Mouse (Mus musculus) heart, embryonic 14.5 days (tissue): Measurements from ENCODE around the gene Ccdc117. TPM values are rescaled to one million over a fixed set of nuclear protein-coding genes. Genes with fewer than 3 reads are reported as not detected.

Experiments
- ATAC-seq: fragments of 200-750 bp; cut with Nextera tagmentation; 2 replicates; pipeline ENCODE4 v1.8.0; 2017; ENCODE audit warnings: low read depth, moderate TSS enrichment; ENCODE audit not compliant: insufficient number of reproducible peaks, insufficient read depth, low FRiP score
- H3K27ac ChIP-seq, 2 experiments: fragments of 200-500 bp in 1 of 2; fragments of 300-500 bp in 1 of 2; sonication (generic) in 1 of 2; replicated peaks in 1 of 2; 2 replicates each; pipeline ENCODE4 v1.5.1; 2012 to 2014; ENCODE audit warnings: low read depth in 2 of 2, low read length in 2 of 2, control low read depth in 1 of 2, mild to moderate bottlenecking in 1 of 2, mixed read lengths in 1 of 2; ENCODE audit not compliant: control insufficient read depth in 1 of 2, insufficient read depth in 1 of 2
- H3K27me3 ChIP-seq: fragments of 300-500 bp; sonication (generic); 2 replicates; pipeline ENCODE4 v1.6.1; 2014; ENCODE audit warnings: mild to moderate bottlenecking, low read length, control low read depth; ENCODE audit not compliant: control insufficient read depth, insufficient read depth
- H3K36me3 ChIP-seq: fragments of 300-500 bp; sonication (generic); 2 replicates; pipeline ENCODE4 v1.6.1; 2014; ENCODE audit warnings: mild to moderate bottlenecking, control low read depth, low read length, mixed read lengths; ENCODE audit not compliant: control insufficient read depth, insufficient read depth
- H3K4me1 ChIP-seq, 2 experiments: fragments of 200-500 bp in 1 of 2; fragments of 300-500 bp in 1 of 2; sonication (generic) in 1 of 2; 2 replicates each; pipeline ENCODE4 v1.6.1; 2012 to 2014; ENCODE audit warnings: low read length in 2 of 2, control low read depth in 1 of 2, mixed read lengths in 1 of 2; ENCODE audit not compliant: control insufficient read depth in 2 of 2, insufficient read depth in 2 of 2
- H3K4me2 ChIP-seq: fragments of 300-500 bp; sonication (generic); 2 replicates; pipeline ENCODE4 v1.6.1; 2014; ENCODE audit warnings: mild to moderate bottlenecking, low read length
- H3K4me3 ChIP-seq, 2 experiments: fragments of 200-500 bp in 1 of 2; fragments of 300-500 bp in 1 of 2; sonication (generic) in 1 of 2; 2 replicates each; pipeline ENCODE4 v1.5.1; 2012 to 2014; ENCODE audit warnings: low read length in 2 of 2, mild to moderate bottlenecking in 2 of 2, control low read depth in 1 of 2, low read depth in 1 of 2, moderate library complexity in 1 of 2; ENCODE audit not compliant: control insufficient read depth in 1 of 2, insufficient read depth in 1 of 2
- H3K9ac ChIP-seq: fragments of 300-500 bp; sonication (generic); 2 replicates; pipeline ENCODE4 v1.6.1; 2014; ENCODE audit warnings: mild to moderate bottlenecking, low read length
- H3K9me3 ChIP-seq: fragments of 300-500 bp; sonication (generic); 2 replicates; pipeline ENCODE4 v1.6.1; 2016; ENCODE audit warnings: low read length, control low read depth; ENCODE audit not compliant: control insufficient read depth
- WGBS: fragments of 180-500 bp; shearing (Covaris S2); extraction: QIAGEN DNeasy Blood & Tissue Kit; methylation state at CpG from one replicate; pipeline ENCODE4 v1.1.7; 2014; 5-methylcytosine and 5-hydroxymethylcytosine counted together
- polyA plus RNA-seq: library from polyadenylated mRNA; unstranded; fragments of >200 nt; fragmentation: Nextera tagmentation; extraction: Ambion mirVana; gene quantifications from 2 replicates; pipeline ENCODE4 v1.2.1, GENCODE M21; 2014

Gene Ccdc117
- polyA plus RNA-seq, 1 experiment from 2014 or later: 12.5 TPM

DNA sequence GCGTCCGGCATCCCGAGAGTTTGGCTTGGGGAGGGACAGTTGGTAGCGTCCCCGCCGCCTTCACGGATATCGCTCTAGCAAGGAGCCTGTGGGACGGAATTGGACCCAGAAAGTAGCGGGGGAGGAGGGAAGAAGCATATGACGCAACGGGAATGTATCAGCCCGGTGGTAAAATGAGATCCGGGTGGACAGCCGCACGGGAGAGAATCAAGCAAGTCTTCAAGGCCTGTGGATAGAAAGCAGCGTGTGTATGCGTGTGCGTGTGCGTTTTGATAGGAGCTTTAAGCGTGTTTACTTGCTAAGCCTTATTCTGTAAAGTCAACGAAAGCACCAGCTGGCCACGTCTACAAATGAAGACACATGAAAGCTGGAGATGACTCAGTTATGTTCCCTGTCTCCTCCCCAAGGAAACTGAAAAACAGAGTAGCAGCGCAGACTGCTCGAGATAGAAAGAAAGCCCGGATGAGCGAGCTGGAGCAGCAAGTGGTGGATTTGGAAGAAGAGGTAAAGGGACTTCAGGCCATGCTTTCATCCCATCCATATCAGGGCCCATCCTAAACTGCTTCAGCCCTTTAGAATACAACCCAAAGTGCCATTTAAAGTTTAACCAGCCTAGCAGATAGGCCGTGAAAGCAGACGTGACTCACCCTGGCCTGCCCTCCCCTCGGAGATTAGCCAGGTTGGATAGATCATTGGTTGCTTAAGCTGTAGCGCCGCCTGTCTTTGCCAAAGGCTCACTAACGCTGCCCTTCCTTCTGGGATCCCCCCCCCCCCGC lies 20.3 kb downstream of the Ccdc117 start:
- no peaks in the 10 kb centered on the region for H3K27me3 ChIP-seq
- no peak for ATAC-seq
- peak overlapping the region; percentile 88 to 94 for H3K27ac ChIP-seq
- H3K4me1 ChIP-seq: peaks cover 3 to 24% of the 10 kb centered on the region in 2 experiments; a peak in 3 of 4 replicates
- peak overlapping the region; percentile 70 to 98 for H3K4me3 ChIP-seq
- H3K9ac ChIP-seq: peak overlapping the region; percentile 99
- under 1% methylated on average over 34 of the region's 34 CpGs for WGBS
- H3K4me2 ChIP-seq: peak overlapping the region; percentile 87
- H3K36me3 ChIP-seq: peaks cover 47% of the 10 kb centered on the region
- H3K9me3 ChIP-seq: no peaks in the 10 kb centered on the region

DNA sequence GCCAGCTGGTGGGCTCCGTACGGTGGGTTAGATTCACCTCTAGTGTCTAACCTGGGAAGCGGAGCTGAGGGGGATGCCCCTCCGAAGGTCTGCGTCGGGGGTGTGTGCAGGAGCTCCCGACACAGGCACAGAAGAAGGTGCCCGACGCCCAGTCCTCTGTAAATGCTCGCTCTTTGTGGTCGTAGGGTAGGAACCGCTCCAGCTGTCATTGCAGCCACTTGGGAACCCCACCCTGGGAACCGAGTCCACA lies 20.8 kb downstream of the Ccdc117 start:
- Histone ChIP-seq H3K27ac (peak overlapping the region; percentile 88 to 94), H3K36me3 (peaks cover 42% of the 10 kb centered on the region), H3K4me2 (peak overlapping the region; percentile 87), H3K9me3 (no peaks in the 10 kb centered on the region), H3K27me3 (no peaks in the 10 kb centered on the region), H3K9ac (peak overlapping the region; percentile 99), H3K4me1 (peaks cover 3 to 24% of the 10 kb centered on the region in 2 experiments; a peak in 3 of 4 replicates), H3K4me3 (peak overlapping the region; percentile 70 to 98)
- peak; percentile 22; the same call in 1 of the 2 replicates for ATAC-seq
- 0% methylated on average over 13 of the region's 13 CpGs for WGBS

DNA sequence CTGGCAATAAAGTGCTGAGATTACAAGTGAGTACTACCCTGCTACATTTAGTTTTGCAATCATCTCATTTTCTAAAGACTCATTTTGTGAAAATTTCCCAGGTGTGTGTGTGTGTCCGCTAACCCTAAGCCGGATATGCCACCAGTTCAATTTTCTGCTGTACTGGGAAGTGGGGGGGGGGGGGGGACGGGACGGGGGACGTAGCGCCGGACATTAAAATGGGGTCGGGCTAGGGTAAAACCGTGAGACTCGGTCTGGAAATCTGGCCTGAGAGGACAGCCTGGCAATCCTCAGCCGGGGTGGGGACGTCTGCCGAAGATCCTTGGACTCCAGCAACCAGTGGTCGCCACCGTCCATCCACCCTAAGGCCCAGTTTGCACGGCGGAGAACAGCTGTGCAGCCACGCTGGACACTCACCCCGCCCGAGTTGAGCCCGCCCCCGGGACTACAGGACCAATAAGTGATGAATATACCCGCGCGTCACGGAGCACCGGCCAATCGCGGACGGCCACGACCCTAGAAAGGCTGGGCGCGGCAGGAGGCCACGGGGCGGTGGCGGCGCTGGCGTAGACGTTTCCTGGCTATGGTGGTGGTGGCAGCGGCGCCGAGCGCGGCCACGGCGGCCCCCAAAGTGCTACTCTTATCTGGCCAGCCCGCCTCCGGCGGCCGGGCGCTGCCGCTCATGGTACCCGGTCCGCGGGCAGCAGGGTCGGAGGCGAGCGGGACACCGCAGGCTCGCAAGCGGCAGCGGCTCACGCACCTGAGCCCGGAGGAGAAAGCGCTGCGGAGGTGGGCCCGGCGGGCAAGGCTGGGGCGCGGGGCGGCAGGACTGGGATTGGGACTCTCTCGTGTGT lies 21.3 kb downstream of the Ccdc117 start, which contains the start of gene Xbp1:
Gene Xbp1 (plus strand): TSS at position 248 of the 854 bp plus-strand sequence.
- Histone ChIP-seq H3K4me2 (peak within 1 kb of the TSS; percentile 87), H3K4me1 (peaks cover 3 to 24% of the 10 kb centered on the region in 2 experiments; a peak in 3 of 4 replicates), H3K9me3 (no peaks in the 10 kb centered on the region), H3K27me3 (no peaks in the 10 kb centered on the region), H3K9ac (peak within 1 kb of the TSS; percentile 99), H3K4me3 (peak within 1 kb of the TSS; percentile 70 to 98), H3K27ac (peak within 1 kb of the TSS; percentile 94 to 98), H3K36me3 (peaks cover 36% of the 10 kb centered on the region)
- peak; percentile 98 for ATAC-seq
- WGBS: under 1% methylated on average over 72 of the region's 72 CpGs

DNA sequence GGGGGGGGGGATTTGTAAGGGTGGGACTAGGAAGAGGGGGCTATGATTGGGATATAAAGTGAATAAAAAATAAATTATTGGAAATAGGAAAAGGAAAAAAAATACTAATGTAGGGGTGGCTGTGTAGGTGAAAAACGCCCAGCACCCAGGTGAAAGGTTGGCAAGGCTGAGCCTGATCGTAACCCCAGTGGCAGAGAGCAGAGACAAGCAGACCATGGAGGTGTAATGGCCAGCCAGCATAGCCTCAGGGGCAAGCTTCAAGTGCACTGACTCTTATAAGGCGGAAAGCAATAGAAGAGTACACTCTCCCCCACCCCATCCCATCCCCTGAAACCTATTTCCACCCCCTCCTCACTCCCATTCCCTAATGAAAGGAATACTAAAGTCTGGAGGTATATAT lies 22.3 kb downstream of the Ccdc117 start:
- Histone ChIP-seq H3K9me3 (no peaks in the 10 kb centered on the region), H3K4me3 (no peak overlapping the region)
- ATAC-seq: no peak

DNA sequence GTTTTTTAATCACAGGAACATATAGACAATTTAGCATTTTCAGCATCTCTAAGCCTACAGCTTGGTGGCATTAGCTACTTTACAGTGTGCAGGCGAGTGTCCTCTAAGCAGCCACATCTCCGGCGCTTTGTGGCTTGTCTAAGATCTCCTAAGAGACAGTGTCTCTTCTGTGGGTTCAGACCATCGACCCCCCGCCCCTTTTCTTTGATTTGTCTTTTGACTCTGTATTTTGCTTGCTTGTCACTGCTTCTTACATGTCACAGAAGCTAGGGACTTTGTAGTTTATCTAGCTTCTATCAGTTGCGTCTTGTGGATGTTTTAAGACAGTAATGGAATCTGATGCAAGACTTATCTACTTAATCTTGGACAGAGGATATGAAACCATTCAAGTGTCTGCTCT lies 24.6 kb downstream of the Ccdc117 start:
- ATAC-seq: no peak
- no peak overlapping the region for H3K4me2 ChIP-seq
- WGBS: 63% methylated on average over 6 of the region's 6 CpGs
- H3K27me3 ChIP-seq: no peaks in the 10 kb centered on the region
- H3K4me1 ChIP-seq: peaks cover under 1 to 11% of the 10 kb centered on the region in 2 experiments; a peak in 3 of 4 replicates
- H3K9ac ChIP-seq: no peak overlapping the region
- no peak overlapping the region for H3K4me3 ChIP-seq
- no peak overlapping the region for H3K27ac ChIP-seq
- H3K36me3 ChIP-seq: peaks cover 3% of the 10 kb centered on the region
- H3K9me3 ChIP-seq: no peaks in the 10 kb centered on the region

More for the DNA sequence above, 22.3 kb downstream of the Ccdc117 start:
- Histone ChIP-seq H3K36me3 (peaks cover 27% of the 10 kb centered on the region), H3K9ac (peak overlapping the region; percentile 99), H3K27ac (peak overlapping the region in 1 of 2 experiments; percentile 94; a peak in 2 of 4 replicates), H3K27me3 (no peaks in the 10 kb centered on the region), H3K4me1 (peaks cover 3 to 24% of the 10 kb centered on the region in 2 experiments; a peak in 3 of 4 replicates), H3K4me2 (peak overlapping the region; percentile 65)
- WGBS: 70% methylated on average over 3 of the region's 3 CpGs

DNA sequence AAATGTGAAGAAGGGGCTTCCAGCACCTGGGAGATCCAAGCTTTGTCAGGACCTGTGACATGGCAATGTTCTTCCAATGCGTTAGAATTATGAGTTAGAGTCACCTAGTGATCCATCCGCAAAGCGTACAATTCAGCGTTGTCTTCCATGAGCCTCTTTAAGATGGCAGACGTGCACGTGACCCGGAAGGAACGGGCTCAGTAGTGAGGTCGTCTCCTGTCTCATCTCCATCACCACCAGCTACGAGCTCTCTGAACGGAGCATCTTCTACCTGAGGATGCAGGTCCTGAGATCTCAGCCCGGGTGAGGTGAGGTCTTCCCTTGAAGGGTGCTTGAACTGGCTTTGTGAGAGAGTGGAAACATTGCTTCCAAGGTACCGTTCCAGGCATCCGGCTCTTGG lies 25.4 kb downstream of the Ccdc117 start:
- H3K27ac ChIP-seq: no peak overlapping the region
- WGBS: 91% methylated on average over 14 of the region's 14 CpGs
- no peaks in the 10 kb centered on the region for H3K27me3 ChIP-seq
- peaks cover 0 to 7% of the 10 kb centered on the region in 2 experiments; a peak in 2 of 4 replicates for H3K4me1 ChIP-seq
- no peak overlapping the region for H3K4me3 ChIP-seq
- no peak overlapping the region for H3K9ac ChIP-seq
- ATAC-seq: no peak
- H3K9me3 ChIP-seq: no peaks in the 10 kb centered on the region
- no peaks in the 10 kb centered on the region for H3K36me3 ChIP-seq
- H3K4me2 ChIP-seq: no peak overlapping the region

DNA sequence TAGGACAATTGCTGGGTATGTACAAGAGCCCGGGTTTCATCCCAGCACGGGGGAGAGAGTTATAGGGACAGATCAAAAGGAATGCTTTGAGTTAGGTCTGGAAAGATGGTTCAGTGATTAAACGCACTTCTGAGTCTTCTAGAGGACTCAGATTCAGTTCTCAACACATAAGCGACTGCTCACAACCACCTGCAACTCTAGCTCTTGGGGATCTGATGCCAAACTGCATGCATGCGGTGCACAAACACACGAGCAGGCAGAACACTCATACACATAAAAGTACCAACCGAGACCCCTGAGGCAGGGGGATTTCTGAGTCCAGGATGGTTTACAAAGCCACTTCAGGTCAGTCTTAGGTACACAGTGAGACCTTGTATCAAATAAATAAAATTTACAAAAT lies 25.8 kb downstream of the Ccdc117 start:
- no peak overlapping the region for H3K9ac ChIP-seq
- 76% methylated on average over 7 of the region's 7 CpGs for WGBS
- H3K4me1 ChIP-seq: peaks cover 0 to 7% of the 10 kb centered on the region in 2 experiments; a peak in 2 of 4 replicates
- H3K4me3 ChIP-seq: no peak overlapping the region
- H3K27ac ChIP-seq: no peak overlapping the region
- H3K4me2 ChIP-seq: no peak overlapping the region
- no peaks in the 10 kb centered on the region for H3K27me3 ChIP-seq
- no peaks in the 10 kb centered on the region for H3K9me3 ChIP-seq
- no peak for ATAC-seq
- no peaks in the 10 kb centered on the region for H3K36me3 ChIP-seq
